Mouse (Mus musculus) liver, adult 2 months (tissue): ENCODE data around the gene Rnf169. TPM values are rescaled to one million over a fixed set of nuclear protein-coding genes. Genes with fewer than 3 reads are reported as not detected.
A peak's percentile ranks its signal among the peaks of the same experiment; 100 is the strongest.
"Not testable (repeated sequence)": the region's sequence is repeated elsewhere in the genome, so short reads cannot be mapped to it uniquely, and the experiment has no call there.

ENCODE experiments used
- DNase-seq: peaks from one replicate; pipeline ENCODE4 v3.0.0-alpha.2; 2011; ENCODE audit warnings: low read depth, low spot score; ENCODE audit errors: extremely low read depth
- H3K27ac ChIP-seq: fragments of 200-500 bp; replicated peaks from 2 replicates; pipeline ENCODE4 v1.5.1; 2012; ENCODE audit warnings: low read depth, mild to moderate bottlenecking, control low read depth, inconsistent platforms, low read length; ENCODE audit not compliant: insufficient read depth
- H3K27me3 ChIP-seq: fragments of 200-500 bp; 2 replicates; pipeline ENCODE4 v1.6.1; 2012; ENCODE audit warnings: mild to moderate bottlenecking, moderate library complexity, low read length, inconsistent platforms; ENCODE audit not compliant: control insufficient read depth, insufficient read depth
- H3K36me3 ChIP-seq: fragments of 200-500 bp; 2 replicates; pipeline ENCODE4 v1.6.1; 2012; ENCODE audit warnings: low read length, inconsistent platforms; ENCODE audit not compliant: control insufficient read depth, insufficient read depth
- H3K4me1 ChIP-seq: fragments of 200-500 bp; 2 replicates; pipeline ENCODE4 v1.6.1; 2011; ENCODE audit warnings: low read length; ENCODE audit not compliant: control insufficient read depth, insufficient read depth
- H3K4me3 ChIP-seq: fragments of 200-500 bp; 2 replicates; pipeline ENCODE4 v1.5.1; 2011; ENCODE audit warnings: low read depth, mild to moderate bottlenecking, control low read depth, low read length, moderate library complexity; ENCODE audit not compliant: insufficient read depth
- H3K79me2 ChIP-seq: fragments of 200-500 bp; 2 replicates; pipeline ENCODE4 v1.6.1; 2012; ENCODE audit warnings: inconsistent platforms, mild to moderate bottlenecking, low read length, moderate library complexity; ENCODE audit not compliant: control insufficient read depth, insufficient read depth
- H3K9ac ChIP-seq: fragments of 200-500 bp; 2 replicates; pipeline ENCODE4 v1.6.1; 2012; ENCODE audit warnings: low read depth, mild to moderate bottlenecking, control low read depth, inconsistent platforms, low read length
- CTCF ChIP-seq: fragments of 200-500 bp; IDR thresholded peaks from 2 replicates; pipeline ENCODE4 v1.5.1; 2011; ENCODE audit warnings: low read depth, low read length, control low read depth
- POLR2A ChIP-seq: fragments of 200-500 bp; IDR thresholded peaks from 2 replicates; pipeline ENCODE4 v1.6.1; 2011; ENCODE audit warnings: low read length, control low read depth; ENCODE audit not compliant: insufficient read depth; ENCODE audit errors: extremely low read depth
- WGBS: fragments of 180-500 bp; shearing (Covaris S2); methylation state at CpG from one replicate; pipeline ENCODE4 v1.1.7; 2018; 5-methylcytosine and 5-hydroxymethylcytosine counted together
- polyA plus RNA-seq: library from polyadenylated mRNA; depleted of rRNA; stranded (reverse); fragments of >200 nt; gene quantifications from 2 replicates; pipeline ENCODE4 v1.2.3, GENCODE M21; 2012
- total RNA-seq: library from RNA; depleted of rRNA; stranded (reverse); fragments of >200 nt; gene quantifications from 2 replicates; pipeline ENCODE4 v1.2.3, GENCODE M21; 2014

Gene Rnf169
- total and polyA plus RNA-seq, 2 experiments: 5.6 to 27.6 TPM

DNA sequence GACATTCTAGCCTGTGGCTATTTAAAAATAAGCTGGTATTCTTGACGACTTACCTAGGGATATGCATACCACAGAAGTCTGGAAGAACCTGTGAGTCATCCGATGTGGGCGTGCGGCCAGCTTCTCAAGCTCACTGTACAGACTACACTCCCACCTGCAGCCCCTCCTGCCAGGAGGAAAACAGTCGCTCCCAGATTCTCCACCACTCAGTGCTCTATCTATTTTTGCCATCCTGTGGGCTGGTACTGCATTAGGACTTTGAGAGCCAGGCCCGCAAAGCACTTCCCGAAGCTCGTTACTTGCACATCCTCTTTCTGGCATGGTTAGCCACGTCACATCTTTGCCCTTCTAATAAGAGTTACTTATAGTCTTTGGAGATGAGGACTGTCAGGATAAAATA lies 32.9 kb downstream of the Rnf169 start:
- peaks cover 41% of the 10 kb centered on the region for H3K36me3 ChIP-seq
- H3K4me3 ChIP-seq: no peak overlapping the region
- no peak for DNase-seq
- WGBS: 85% methylated on average over 9 of the region's 9 CpGs
- no peak overlapping the region for H3K9ac ChIP-seq
- no peaks in the 10 kb centered on the region; the same call in 1 of the 2 replicates for H3K79me2 ChIP-seq
- no peak for TF ChIP-seq CTCF
- no peak for TF ChIP-seq POLR2A
- H3K27me3 ChIP-seq: no peaks in the 10 kb centered on the region
- no peak overlapping the region for H3K27ac ChIP-seq
- no peaks in the 10 kb centered on the region for H3K4me1 ChIP-seq

DNA sequence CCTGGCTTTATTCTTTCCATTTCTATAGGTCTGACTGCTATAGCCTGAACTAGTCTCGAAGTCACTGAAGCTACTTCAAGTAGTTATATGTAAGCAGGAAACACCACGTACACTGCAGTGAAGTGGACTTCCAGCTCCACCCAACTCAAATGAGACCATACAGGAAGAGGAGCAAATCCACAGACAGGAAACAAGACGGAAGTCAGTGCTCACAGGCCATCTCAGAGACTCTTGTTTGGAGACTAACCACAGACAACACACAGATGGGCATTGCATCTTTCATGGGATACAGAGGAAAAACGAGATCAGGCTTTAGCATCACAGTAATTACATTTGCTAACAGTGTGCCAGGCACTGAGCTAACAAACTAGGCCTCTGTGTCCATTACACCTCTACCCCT lies 33.9 kb downstream of the Rnf169 start:
- H3K9ac ChIP-seq: no peak overlapping the region
- no peak overlapping the region for H3K27ac ChIP-seq
- no peaks in the 10 kb centered on the region for H3K27me3 ChIP-seq
- WGBS: 81% methylated on average over 4 of the region's 4 CpGs
- TF ChIP-seq CTCF (no peak), POLR2A (no peak)
- no peak overlapping the region for H3K4me3 ChIP-seq
- H3K79me2 ChIP-seq: no peaks in the 10 kb centered on the region
- H3K4me1 ChIP-seq: no peaks in the 10 kb centered on the region
- peaks cover 39% of the 10 kb centered on the region for H3K36me3 ChIP-seq
- no peak for DNase-seq

DNA sequence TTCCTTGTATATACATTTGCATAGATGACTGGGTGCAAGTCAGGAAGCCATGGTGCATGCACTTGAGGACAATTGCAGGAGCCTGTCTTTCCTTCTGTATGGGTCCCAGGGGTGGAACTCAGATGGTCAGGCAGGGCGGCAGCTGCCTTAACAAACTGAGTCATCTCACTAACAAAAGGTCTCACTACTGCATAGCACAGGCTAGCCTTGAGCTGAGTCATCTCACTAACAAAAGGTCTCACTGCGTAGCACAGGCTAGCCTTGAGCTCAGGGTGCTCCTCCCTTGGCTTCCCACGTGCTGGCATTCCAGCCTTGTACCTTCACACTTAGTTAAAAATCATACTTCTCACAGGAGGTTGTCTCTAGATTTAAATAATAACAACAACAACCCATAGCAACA lies 34.3 kb downstream of the Rnf169 start:
- Histone ChIP-seq H3K27ac (no peak overlapping the region), H3K4me3 (no peak overlapping the region), H3K4me1 (no peaks in the 10 kb centered on the region), H3K27me3 (no peaks in the 10 kb centered on the region), H3K9ac (no peak overlapping the region), H3K36me3 (peaks cover 43% of the 10 kb centered on the region), H3K79me2 (no peaks in the 10 kb centered on the region)
- no peak for TF ChIP-seq POLR2A
- no peak for TF ChIP-seq CTCF
- DNase-seq: no peak
- 94% methylated on average over 3 of the region's 3 CpGs for WGBS

DNA sequence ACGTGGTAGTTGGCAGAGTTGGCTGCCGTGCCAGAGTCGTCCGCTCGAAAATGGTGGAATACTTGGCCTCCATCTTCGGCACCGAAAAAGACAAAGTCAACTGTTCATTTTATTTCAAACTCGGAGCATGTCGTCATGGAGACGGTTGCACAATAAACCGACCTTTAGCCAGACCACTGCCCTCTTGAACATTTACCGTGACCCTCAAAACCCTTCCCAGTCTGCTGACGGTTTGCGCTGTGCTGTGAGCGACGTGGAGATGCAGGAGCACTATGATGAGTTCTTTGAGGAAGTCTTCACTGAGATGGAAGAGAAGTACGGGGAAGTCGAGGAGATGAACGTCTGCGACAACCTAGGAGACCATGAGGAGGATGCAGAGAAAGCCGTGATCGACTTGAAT lies 35.2 kb downstream of the Rnf169 start:
- not testable (repeated sequence) for H3K27ac ChIP-seq, H3K4me1 ChIP-seq, H3K79me2 ChIP-seq, H3K27me3 ChIP-seq, H3K4me3 ChIP-seq, H3K9ac ChIP-seq
- peaks cover 50% of the 10 kb centered on the region for H3K36me3 ChIP-seq
- DNase-seq: peak; percentile 84
- WGBS: 50% methylated on average over 22 of the region's 22 CpGs

DNA sequence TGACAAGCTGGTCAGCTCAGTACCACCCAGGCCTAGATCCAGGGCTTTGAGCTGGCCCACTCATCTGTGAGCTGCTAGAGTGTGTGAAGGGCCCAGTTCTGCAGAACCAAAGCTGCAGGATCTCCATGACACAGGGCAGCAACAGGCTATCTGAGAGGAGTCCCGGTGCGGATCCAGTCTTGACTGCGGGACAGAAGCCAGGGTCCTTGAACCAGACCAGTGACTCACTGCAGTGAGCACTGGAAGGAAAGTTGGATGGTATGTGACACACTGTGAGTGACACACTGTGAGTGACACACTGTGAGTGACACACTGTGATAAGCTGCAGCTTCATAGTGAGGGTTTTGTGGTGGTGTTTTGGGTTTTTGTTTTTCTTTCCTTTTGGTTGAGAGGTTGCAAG lies 35.7 kb downstream of the Rnf169 start:
- no peaks in the 10 kb centered on the region for H3K27me3 ChIP-seq
- peaks cover 47% of the 10 kb centered on the region for H3K36me3 ChIP-seq
- WGBS: 72% methylated on average over 3 of the region's 3 CpGs
- H3K4me3 ChIP-seq: no peak overlapping the region
- TF ChIP-seq POLR2A (no peak), CTCF (no peak)
- no peaks in the 10 kb centered on the region for H3K4me1 ChIP-seq
- no peak overlapping the region for H3K9ac ChIP-seq
- H3K79me2 ChIP-seq: no peaks in the 10 kb centered on the region
- no peak for DNase-seq
- no peak overlapping the region for H3K27ac ChIP-seq

DNA sequence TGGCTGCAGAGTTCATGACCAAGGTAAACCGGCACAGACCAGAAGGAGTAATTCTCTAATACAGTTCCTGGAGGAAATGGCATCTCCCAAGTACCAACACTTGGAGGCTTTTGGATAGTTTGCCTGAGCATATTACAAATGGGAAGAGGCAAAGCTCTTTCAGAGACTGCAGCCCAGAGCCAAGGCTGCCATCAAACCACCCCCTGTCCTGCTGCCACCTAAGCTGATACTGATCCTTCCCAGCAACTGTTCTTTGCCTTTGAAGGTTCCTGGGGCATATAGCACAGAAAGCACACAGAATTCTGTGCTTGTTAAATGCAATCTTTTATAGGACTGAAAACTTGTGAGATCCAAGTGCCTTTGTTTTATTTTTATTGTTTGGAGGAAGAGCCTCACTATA lies 39.6 kb downstream of the Rnf169 start:
- H3K4me3 ChIP-seq: no peak overlapping the region
- no peak overlapping the region for H3K27ac ChIP-seq
- 100% methylated on average over 1 of the region's 1 CpGs for WGBS
- no peak overlapping the region for H3K9ac ChIP-seq
- DNase-seq: no peak
- H3K27me3 ChIP-seq: no peaks in the 10 kb centered on the region
- 0 out of 2 replicates have a peak, but pooled peaks cover 2% of the 10 kb centered on the region for H3K4me1 ChIP-seq
- H3K36me3 ChIP-seq: peaks cover 43% of the 10 kb centered on the region
- TF ChIP-seq POLR2A: no peak
- TF ChIP-seq CTCF: no peak
- no peaks in the 10 kb centered on the region for H3K79me2 ChIP-seq
